Mouse (Mus musculus) hindlimb bud, embryonic 11.5 days (tissue): ENCODE measurements at regions not wholly inside any gene's neighbourhood (a gene's known extent, or its start where the extent isn't known, plus 50 kb on each side); places are given as distances from the start of the nearest gene placed in this dataset.

ENCODE experiments used
- DNase-seq: peaks from one replicate; pipeline ENCODE4 v3.0.0-alpha.2; 2012; ENCODE audit warnings: low read depth, low spot score; ENCODE audit errors: extremely low spot score

DNA sequence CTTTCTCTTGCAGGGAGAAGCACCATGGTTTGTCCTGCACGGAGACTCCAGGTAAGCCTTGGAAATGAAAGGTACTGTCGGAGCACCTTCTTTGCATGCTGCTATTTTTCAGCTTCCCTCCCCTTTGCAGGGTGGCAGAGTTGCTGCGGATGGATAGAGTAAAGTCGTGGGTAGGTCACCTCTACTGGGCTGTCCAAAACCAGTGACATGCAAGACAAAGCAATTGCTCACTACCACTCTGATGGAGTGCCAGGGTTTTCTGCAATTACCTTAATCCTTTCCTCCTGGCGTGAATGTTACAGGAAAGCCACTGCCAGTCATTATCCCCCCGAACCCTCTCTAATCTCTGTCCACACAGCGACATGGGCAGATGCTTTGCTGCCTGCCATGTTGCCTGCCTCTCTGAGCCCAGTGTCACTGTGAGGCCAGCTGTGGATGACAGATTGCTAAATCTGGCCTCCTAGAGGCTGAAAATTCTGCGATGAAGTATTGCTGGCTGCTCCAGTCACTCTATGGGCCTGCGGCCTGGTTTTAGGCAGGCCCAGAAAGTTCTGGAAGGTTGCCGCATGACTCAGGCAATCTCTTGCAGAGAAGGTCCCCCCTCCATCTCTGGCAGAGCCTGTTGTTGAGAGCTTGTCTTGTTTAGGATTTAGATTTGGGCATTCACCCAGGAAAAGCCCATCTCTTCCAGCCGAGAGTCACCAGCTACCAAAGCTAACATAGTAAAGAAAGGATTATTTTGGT lies 54.1 kb upstream of the Sod3 start:
- no peak for DNase-seq

DNA sequence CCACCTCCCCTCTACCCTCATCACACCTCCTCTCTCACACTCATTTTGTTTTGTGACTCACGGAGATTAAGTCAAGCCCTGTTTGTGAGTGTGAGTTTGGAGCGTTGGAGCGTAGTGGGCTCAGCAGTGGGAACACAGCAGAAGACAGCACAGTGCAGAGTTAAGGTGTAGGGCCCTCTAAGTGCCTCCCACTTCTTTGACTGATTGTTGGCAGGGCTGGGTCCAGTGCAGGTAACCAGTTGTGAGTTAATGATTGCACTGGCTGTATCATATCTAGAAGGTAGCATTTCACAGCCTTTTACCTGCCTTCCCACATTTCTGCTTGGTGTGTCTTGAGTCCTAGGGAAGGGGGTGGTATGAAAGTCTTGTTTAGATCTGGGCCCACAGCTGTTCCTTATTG lies 67.3 kb upstream of the Sod3 start:
- no peak for DNase-seq

DNA sequence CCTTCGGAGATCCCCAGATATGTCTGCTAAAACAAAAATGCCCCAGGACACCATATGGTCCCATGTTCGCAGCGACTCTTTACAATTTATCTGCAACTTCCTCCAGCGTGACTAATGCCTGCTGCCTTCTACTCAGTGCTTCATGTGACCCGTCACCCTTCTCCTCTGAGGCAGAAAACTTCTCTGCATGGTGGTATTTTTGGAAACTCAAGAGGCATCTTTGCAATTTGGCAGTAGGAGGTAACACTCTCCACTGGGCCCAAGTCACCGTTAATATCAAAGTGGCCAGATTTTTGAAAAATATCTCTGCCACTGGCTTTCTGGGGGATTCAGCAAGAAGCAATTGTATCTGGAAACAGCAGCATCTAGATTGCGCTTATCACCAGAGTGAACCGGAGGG lies 69.1 kb upstream of the Sod3 start:
- no peak for DNase-seq

DNA sequence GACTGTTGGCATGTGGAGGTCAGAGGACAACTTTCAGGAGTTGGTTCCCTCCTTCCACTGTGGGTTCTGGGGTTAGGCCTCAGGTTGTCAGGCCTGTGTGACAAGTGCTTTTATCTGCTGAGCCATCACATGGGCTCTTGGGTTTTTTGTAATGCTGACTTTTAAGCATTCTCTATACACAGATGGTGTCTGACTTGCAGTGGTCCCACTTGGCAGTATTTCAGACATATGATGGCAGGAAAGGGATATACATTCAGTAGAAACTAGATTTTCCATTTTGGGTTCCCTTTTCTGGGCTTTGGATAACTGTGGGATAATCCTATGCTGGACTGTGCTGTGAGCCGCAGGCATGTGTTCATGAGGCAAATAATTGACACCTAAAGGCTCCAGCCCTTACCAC lies 75.3 kb upstream of the Sod3 start:
- DNase-seq = no peak

DNA sequence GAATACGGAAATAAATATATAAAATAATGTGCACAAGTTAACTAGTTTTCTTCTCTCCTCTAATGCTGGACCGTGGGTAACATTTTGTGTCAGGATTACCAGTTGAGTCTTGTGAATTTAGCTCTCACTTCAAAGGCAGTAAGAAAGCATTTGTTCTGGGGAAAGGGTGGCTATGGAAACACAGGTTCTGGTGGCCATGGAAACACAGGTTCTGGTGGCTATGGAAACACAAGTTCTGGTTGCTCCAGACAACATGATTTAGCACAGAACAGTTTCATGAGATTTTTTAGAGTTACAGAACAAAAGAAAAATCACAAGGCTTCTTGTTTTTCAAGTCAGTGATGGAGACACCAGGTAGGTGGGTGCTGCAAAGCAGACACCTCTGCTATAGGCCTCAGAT lies 82.7 kb upstream of the Sod3 start:
- DNase-seq = no peak

DNA sequence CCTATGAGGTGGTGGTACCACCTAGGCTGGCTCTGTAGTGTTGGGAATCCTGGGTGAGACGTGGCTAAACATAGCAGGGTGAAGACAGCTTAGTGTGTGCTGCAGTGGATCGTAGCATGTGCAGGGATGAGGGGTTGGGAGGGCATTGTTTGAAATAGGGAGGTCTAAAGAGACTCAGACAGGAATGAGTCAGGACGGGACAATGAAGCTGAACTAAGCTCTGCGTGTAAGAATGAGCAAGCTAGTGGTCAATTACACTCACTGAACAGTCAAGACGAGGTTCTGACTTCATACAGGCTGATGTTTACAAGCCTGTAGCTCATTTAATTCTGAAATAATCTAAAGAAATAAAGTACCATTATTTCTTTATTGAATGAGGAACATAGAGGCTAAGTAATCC lies 85.5 kb upstream of the Sod3 start:
- DNase-seq = no peak

DNA sequence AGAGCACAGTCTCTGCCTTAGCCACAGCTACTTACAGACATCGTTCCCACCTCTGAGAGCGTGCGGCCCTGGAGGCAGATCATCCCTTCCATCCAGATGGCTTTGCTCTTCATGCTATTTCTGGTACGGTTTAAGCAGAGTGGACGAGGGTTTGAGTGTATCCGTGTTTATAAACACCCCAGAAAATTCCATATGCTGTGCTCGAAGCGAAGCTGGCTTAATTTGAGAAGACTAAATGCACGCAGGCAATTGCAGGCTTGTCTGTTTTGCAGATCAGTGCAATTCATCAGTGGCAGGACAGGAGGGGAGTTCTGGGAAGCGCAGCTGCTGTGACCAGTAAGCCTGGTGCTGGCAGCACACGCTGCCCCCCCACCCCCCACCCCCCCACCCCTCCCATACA lies 72.9 kb upstream of the Dhx15 start:
- DNase-seq = no peak

DNA sequence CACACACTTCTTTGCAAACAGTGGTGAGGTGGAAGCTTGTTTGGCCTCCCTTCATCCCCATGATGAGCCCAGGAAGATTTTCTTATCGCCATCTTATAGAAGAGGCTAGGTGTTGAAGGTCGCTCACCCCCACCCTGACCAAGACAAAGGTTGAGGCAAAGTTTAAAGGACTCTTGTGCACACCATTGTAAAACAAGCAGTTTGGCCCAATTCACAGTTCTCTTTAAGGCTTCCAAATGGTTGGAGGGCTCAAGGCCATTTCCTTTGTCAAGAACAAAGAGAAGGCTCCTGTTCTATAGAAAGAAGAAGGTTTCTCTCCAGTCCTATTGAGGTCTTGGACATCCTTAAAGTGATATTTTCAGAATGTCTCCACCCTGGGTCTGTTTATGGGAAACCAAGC lies 67.8 kb upstream of the Dhx15 start:
- no peak for DNase-seq

DNA sequence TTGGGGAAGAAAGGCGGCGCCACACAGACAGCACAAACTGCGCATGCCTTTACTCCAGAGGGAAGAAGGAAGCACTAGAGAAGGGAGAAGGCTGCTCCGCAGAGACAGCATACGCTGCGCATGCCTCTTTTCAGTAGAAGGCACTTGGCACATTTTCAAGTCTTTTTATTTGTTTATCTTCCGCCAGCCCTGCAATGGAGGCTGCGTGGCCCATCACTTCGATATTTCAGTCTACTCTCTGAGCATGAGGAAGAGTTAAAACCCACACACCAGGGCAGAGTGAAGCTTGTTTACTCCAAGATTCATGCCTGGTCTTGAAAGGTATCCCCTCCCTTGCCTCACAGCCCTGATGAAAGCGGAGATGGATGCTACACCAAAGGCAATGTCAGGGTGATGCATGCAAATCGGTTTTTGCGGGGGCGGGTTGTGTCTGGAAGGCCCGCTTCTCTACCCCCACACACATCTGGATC lies 64.3 kb upstream of the Dhx15 start:
- no peak for DNase-seq

DNA sequence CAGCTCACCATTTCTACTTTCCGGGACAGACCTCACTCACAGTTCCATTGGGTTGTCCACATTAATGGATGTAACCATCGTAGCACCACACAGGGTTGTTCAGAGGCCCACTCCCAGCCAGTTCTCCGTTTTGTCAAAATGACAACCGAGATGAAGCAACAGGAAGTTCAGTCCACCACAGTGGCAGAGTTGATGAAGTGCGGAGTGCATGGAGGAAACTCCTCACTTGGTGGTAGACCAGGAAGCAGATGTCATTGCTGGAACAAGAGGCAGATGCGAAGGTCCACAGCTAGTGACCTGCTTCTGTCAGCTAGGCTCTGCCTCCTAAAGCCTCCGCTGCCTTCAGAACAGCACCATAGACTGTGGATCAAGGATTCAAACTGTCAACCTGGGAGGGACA lies 59.5 kb upstream of the Dhx15 start:
- no peak for DNase-seq

DNA sequence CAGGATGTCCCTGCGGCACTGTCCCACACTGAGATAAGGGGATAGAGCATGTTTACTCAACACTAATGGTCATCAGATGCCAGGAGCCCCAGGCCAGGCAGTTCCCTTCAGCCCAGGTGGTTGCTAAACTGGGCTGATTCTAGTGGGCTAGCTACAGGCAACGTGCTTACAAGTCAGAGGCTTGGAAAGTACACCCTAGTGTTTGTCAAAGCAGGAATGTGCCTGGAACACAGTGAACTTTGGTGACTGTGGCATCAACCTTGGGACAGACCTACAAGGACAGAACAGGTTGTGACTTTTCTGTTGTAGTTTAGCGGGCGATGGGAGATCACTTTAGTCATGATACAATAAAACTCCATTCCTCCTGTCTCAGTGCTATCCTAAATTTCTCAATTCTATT lies 53.6 kb upstream of the Dhx15 start:
- DNase-seq = no peak

DNA sequence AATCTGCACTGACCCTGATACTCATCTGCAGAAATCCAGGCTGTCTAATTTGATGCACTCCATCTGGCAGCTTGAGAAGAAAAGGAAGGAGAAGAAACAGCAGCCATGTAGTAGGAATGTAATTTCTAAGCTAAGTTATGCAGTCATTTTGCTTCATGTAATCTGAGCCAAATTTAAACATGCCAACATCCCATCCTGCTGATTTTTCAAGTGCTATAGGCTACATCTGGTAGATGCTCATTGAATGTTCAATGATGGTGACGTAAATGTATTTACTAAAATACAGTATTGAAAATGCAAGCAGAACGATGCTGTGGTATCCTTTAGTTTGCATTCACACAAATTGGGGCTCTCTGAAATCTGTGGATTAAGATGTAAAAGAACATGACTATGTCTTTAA lies 52.1 kb upstream of the Dhx15 start:
- no peak for DNase-seq

DNA sequence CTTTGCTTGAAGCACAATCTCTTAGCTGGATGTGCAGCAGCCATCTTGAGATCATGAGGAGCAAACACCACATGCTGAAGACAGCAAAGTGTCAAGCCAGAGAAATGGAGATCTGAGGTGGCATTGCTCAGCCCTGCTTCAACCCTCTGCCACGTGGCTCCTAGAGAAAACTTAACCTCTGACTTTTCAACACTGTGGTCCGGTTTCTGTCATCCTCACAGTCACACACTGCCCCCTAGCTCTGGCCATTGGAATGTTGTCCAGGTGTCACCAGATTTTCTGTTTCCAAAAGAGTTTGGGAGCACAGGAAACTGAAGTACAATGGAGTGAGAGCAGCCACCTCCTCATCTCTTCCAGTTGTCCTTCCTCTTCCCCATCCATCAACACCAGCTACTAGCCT lies 50.2 kb upstream of the Dhx15 start:
- peak; percentile 18 for DNase-seq
